Mouse (Mus musculus) hindbrain, embryonic 11.5 days (tissue): Measurements from ENCODE around the gene Pcsk7. TPM values are rescaled to one million over a fixed set of nuclear protein-coding genes. Genes with fewer than 3 reads are reported as not detected.
A peak's percentile ranks its signal among the peaks of the same experiment; 100 is the strongest.

Source experiments
- ATAC-seq: fragments of 200-750 bp; cut with Nextera tagmentation; 2 replicates; pipeline ENCODE4 v1.8.0; 2017; ENCODE audit warnings: mild to moderate bottlenecking, moderate TSS enrichment, moderate library complexity; ENCODE audit not compliant: low FRiP score
- DNase-seq: peaks from one replicate; pipeline ENCODE4 v3.0.0-alpha.2; 2015; ENCODE audit warnings: low spot score
- H3K27ac ChIP-seq: fragments of 300-500 bp; sonication (generic); 2 replicates; pipeline ENCODE4 v1.5.1; 2014; ENCODE audit warnings: mild to moderate bottlenecking, low read depth, low read length
- H3K27me3 ChIP-seq: fragments of 300-500 bp; sonication (generic); 2 replicates; pipeline ENCODE4 v1.6.1; 2014; ENCODE audit warnings: mild to moderate bottlenecking, low read length, moderate library complexity, mixed read lengths; ENCODE audit not compliant: control insufficient read depth, insufficient read depth
- H3K36me3 ChIP-seq: fragments of 300-500 bp; sonication (generic); 2 replicates; pipeline ENCODE4 v1.6.1; 2014; ENCODE audit warnings: mild to moderate bottlenecking, low read length, moderate library complexity, mixed read lengths; ENCODE audit not compliant: control insufficient read depth, insufficient read depth
- H3K4me1 ChIP-seq: fragments of 300-500 bp; sonication (generic); replicated peaks from 2 replicates; pipeline ENCODE4 v1.6.1; 2014; ENCODE audit warnings: low read length, mixed read lengths; ENCODE audit not compliant: control insufficient read depth, insufficient read depth
- H3K4me2 ChIP-seq: fragments of 300-500 bp; sonication (generic); replicated peaks from 2 replicates; pipeline ENCODE4 v1.6.1; 2014; ENCODE audit warnings: mild to moderate bottlenecking, low read depth, low read length
- H3K4me3 ChIP-seq: fragments of 300-500 bp; sonication (generic); 2 replicates; pipeline ENCODE4 v1.5.1; 2014; ENCODE audit warnings: low read depth, low read length
- H3K9ac ChIP-seq: fragments of 300-500 bp; sonication (generic); 2 replicates; pipeline ENCODE4 v1.6.1; 2014; ENCODE audit warnings: low read depth, low read length
- H3K9me3 ChIP-seq: fragments of 300-500 bp; sonication (generic); 2 replicates; pipeline ENCODE4 v1.6.1; 2016; ENCODE audit warnings: low read length; ENCODE audit not compliant: control insufficient read depth
- WGBS: fragments of 180-500 bp; shearing (Covaris S2); extraction: QIAGEN DNeasy Blood & Tissue Kit; methylation state at CpG from one replicate; pipeline ENCODE4 v1.1.7; 2014; 5-methylcytosine and 5-hydroxymethylcytosine counted together
- polyA plus RNA-seq: library from polyadenylated mRNA; unstranded; fragments of >200 nt; fragmentation: Nextera tagmentation; extraction: Ambion mirVana; gene quantifications from 2 replicates; pipeline ENCODE4 v1.2.1, GENCODE M21; 2014

The Pcsk7 gene
- polyA plus RNA-seq, 1 experiment from 2014 or later: 13.3 TPM

- no peak for ATAC-seq
- Histone ChIP-seq H3K27ac (peak overlapping the region; percentile 95; the same call in 1 of the 2 replicates), H3K4me2 (peak overlapping the region; percentile 83), H3K4me3 (peak overlapping the region; percentile 71), H3K9me3 (no peaks in the 10 kb centered on the region), H3K4me1 (no peaks in the 10 kb centered on the region), H3K9ac (peak overlapping the region; percentile 76), H3K36me3 (no peaks in the 10 kb centered on the region), H3K27me3 (no peaks in the 10 kb centered on the region)
- WGBS: 0% methylated on average over 19 of the region's 19 CpGs
- no peak for DNase-seq
These were observed 756 bp downstream of the Pcsk7 start for GRCm38 (mm10) chr9:45907078-45907428.

GRCm38 (mm10) chr9:45910995-45911394, 4.7 kb downstream of the Pcsk7 start:
- WGBS: 89% methylated on average over 3 of the region's 3 CpGs
- H3K4me2 ChIP-seq: no peak overlapping the region
- no peak for ATAC-seq
- no peak overlapping the region for H3K4me3 ChIP-seq
- no peaks in the 10 kb centered on the region for H3K9me3 ChIP-seq
- no peaks in the 10 kb centered on the region for H3K4me1 ChIP-seq
- H3K27ac ChIP-seq: no peak overlapping the region
- H3K36me3 ChIP-seq: no peaks in the 10 kb centered on the region
- DNase-seq: no peak
- H3K27me3 ChIP-seq: no peaks in the 10 kb centered on the region
- no peak overlapping the region for H3K9ac ChIP-seq

- H3K27ac ChIP-seq: no peak overlapping the region
- H3K36me3 ChIP-seq: no peaks in the 10 kb centered on the region
- H3K4me3 ChIP-seq: no peak overlapping the region
- DNase-seq (peak; percentile 63), ATAC-seq (no peak)
- H3K9ac ChIP-seq: no peak overlapping the region
- 82% methylated on average over 1 of the region's 1 CpGs for WGBS
- no peaks in the 10 kb centered on the region for H3K4me1 ChIP-seq
- H3K27me3 ChIP-seq: no peaks in the 10 kb centered on the region
- H3K4me2 ChIP-seq: no peak overlapping the region
- no peaks in the 10 kb centered on the region for H3K9me3 ChIP-seq
These were observed 5.4 kb downstream of the Pcsk7 start for GRCm38 (mm10) chr9:45911673-45912072.

- H3K27me3 ChIP-seq: no peaks in the 10 kb centered on the region
- no peak overlapping the region for H3K27ac ChIP-seq
- DNase-seq: no peak
- no peak overlapping the region for H3K4me3 ChIP-seq
- H3K9ac ChIP-seq: no peak overlapping the region
- H3K4me2 ChIP-seq: no peak overlapping the region
- no peaks in the 10 kb centered on the region for H3K9me3 ChIP-seq
- 85% methylated on average over 2 of the region's 2 CpGs for WGBS
- no peaks in the 10 kb centered on the region for H3K4me1 ChIP-seq
- no peaks in the 10 kb centered on the region; the same call in 1 of the 2 replicates for H3K36me3 ChIP-seq
- ATAC-seq: no peak
These were observed 9.4 kb downstream of the Pcsk7 start for GRCm38 (mm10) chr9:45915659-45916058.

- no peak overlapping the region for H3K4me2 ChIP-seq
- H3K9ac ChIP-seq: no peak overlapping the region
- H3K36me3 ChIP-seq: no peaks in the 10 kb centered on the region; the same call in 1 of the 2 replicates
- WGBS: 85% methylated on average over 5 of the region's 5 CpGs
- H3K4me1 ChIP-seq: no peaks in the 10 kb centered on the region
- no peaks in the 10 kb centered on the region for H3K9me3 ChIP-seq
- H3K27ac ChIP-seq: no peak overlapping the region
- no peak overlapping the region for H3K4me3 ChIP-seq
- ATAC-seq (no peak), DNase-seq (no peak)
- no peaks in the 10 kb centered on the region for H3K27me3 ChIP-seq
These were observed 11.0 kb downstream of the Pcsk7 start for GRCm38 (mm10) chr9:45917041-45917934.

GRCm38 (mm10) chr9:45919895-45920294, 13.6 kb downstream of the Pcsk7 start:
- no peak overlapping the region for H3K4me2 ChIP-seq
- no peak overlapping the region for H3K4me3 ChIP-seq
- no peak for DNase-seq
- no peaks in the 10 kb centered on the region for H3K27me3 ChIP-seq
- H3K4me1 ChIP-seq: no peaks in the 10 kb centered on the region
- no peak overlapping the region for H3K9ac ChIP-seq
- H3K9me3 ChIP-seq: no peaks in the 10 kb centered on the region
- 79% methylated on average over 1 of the region's 1 CpGs for WGBS
- ATAC-seq: no peak
- H3K27ac ChIP-seq: no peak overlapping the region
- H3K36me3 ChIP-seq: no peaks in the 10 kb centered on the region; the same call in 1 of the 2 replicates

- ATAC-seq (no peak), DNase-seq (no peak)
- Histone ChIP-seq H3K36me3 (no peaks in the 10 kb centered on the region; the same call in 1 of the 2 replicates), H3K27me3 (no peaks in the 10 kb centered on the region), H3K9me3 (no peaks in the 10 kb centered on the region), H3K27ac (no peak overlapping the region), H3K9ac (no peak overlapping the region), H3K4me2 (no peak overlapping the region), H3K4me3 (no peak overlapping the region), H3K4me1 (no peaks in the 10 kb centered on the region)
- WGBS: 90% methylated on average over 5 of the region's 5 CpGs
These were observed 23.0 kb downstream of the Pcsk7 start for GRCm38 (mm10) chr9:45929285-45929684.

- 0 out of 2 replicates have a peak, but pooled peaks cover 3% of the 10 kb centered on the region for H3K4me1 ChIP-seq
- ATAC-seq (no peak), DNase-seq (no peak)
- 62% methylated on average over 1 of the region's 1 CpGs for WGBS
- no peak overlapping the region for H3K9ac ChIP-seq
- no peak overlapping the region for H3K4me2 ChIP-seq
- no peak overlapping the region for H3K27ac ChIP-seq
- no peaks in the 10 kb centered on the region; the same call in 1 of the 2 replicates for H3K36me3 ChIP-seq
- no peaks in the 10 kb centered on the region for H3K27me3 ChIP-seq
- no peaks in the 10 kb centered on the region for H3K9me3 ChIP-seq
- no peak overlapping the region for H3K4me3 ChIP-seq
These were observed 25.7 kb downstream of the Pcsk7 start for GRCm38 (mm10) chr9:45931958-45932357.
